Mouse (Mus musculus) kidney, postnatal 10 days (tissue): ENCODE data around the gene Grm7.

Experiments used
- DNase-seq: peaks from one replicate; pipeline ENCODE4 v3.0.0; 2021; ENCODE audit warnings: mixed read lengths

Gene Grm7

GRCm38 (mm10) chr6:110645411-110646361 is at the start of gene Grm7:
TSS of gene Grm7 (plus strand) at chr6:110645581.
- peak; percentile 27 for DNase-seq

GRCm38 (mm10) chr6:110645041-110645410 is 355 bp upstream of the Grm7 start:
- DNase-seq = no peak

GRCm38 (mm10) chr6:110646901-110647300 is 1.5 kb downstream of the Grm7 start:
- DNase-seq = no peak

- DNase-seq = no peak
Observed at GRCm38 (mm10) chr6:110649227-110649626, 3.8 kb downstream of the Grm7 start.

GRCm38 (mm10) chr6:110653361-110654001 is 8.1 kb downstream of the Grm7 start:
- no peak for DNase-seq

GRCm38 (mm10) chr6:110664436-110664835 is 19.1 kb downstream of the Grm7 start:
- DNase-seq = no peak

- no peak for DNase-seq
Observed at GRCm38 (mm10) chr6:110668447-110668846, 23.1 kb downstream of the Grm7 start.

GRCm38 (mm10) chr6:110690954-110691353 is 45.6 kb downstream of the Grm7 start:
- no peak for DNase-seq

- no peak for DNase-seq
Observed at GRCm38 (mm10) chr6:110709763-110710162, 64.4 kb downstream of the Grm7 start.

GRCm38 (mm10) chr6:110714943-110715342 is 69.6 kb downstream of the Grm7 start:
- no peak for DNase-seq

GRCm38 (mm10) chr6:110723371-110723770 is 78.0 kb downstream of the Grm7 start:
- no peak for DNase-seq

- no peak for DNase-seq
Observed at GRCm38 (mm10) chr6:110733914-110734313, 88.5 kb downstream of the Grm7 start.

GRCm38 (mm10) chr6:110743981-110744670 is 98.7 kb downstream of the Grm7 start:
- DNase-seq = peak; percentile 9

GRCm38 (mm10) chr6:110755921-110756320 is 110.5 kb downstream of the Grm7 start:
- DNase-seq = no peak

GRCm38 (mm10) chr6:110769588-110769987 is 124.2 kb downstream of the Grm7 start:
- DNase-seq = no peak

- DNase-seq = no peak
Observed at GRCm38 (mm10) chr6:110772652-110773051, 127.3 kb downstream of the Grm7 start.

- no peak for DNase-seq
Observed at GRCm38 (mm10) chr6:110776046-110776445, 130.7 kb downstream of the Grm7 start.

GRCm38 (mm10) chr6:110785497-110785928 is 140.1 kb downstream of the Grm7 start:
- no peak for DNase-seq

GRCm38 (mm10) chr6:110792696-110793095 is 147.3 kb downstream of the Grm7 start:
- DNase-seq = no peak

GRCm38 (mm10) chr6:110807481-110807880 is 162.1 kb downstream of the Grm7 start:
- no peak for DNase-seq

- DNase-seq = no peak
Observed at GRCm38 (mm10) chr6:110812214-110812613, 166.8 kb downstream of the Grm7 start.

- DNase-seq = no peak
Observed at GRCm38 (mm10) chr6:110818236-110818635, 172.9 kb downstream of the Grm7 start.

GRCm38 (mm10) chr6:110868311-110868710 is 222.9 kb downstream of the Grm7 start:
- no peak for DNase-seq
